Mouse (Mus musculus) heart, postnatal 0 days (tissue): ENCODE data around the gene Ank2. TPM values are rescaled to one million over a fixed set of nuclear protein-coding genes. Genes with fewer than 3 reads are reported as not detected.
A peak's percentile ranks its signal among the peaks of the same experiment; 100 is the strongest.

Experiments
- ATAC-seq: fragments of 200-750 bp; cut with Nextera tagmentation; 2 replicates; pipeline ENCODE4 v1.8.0; 2017; ENCODE audit warnings: low read depth, moderate number of reproducible peaks, moderate library complexity; ENCODE audit not compliant: insufficient read depth
- DNase-seq: peaks from one replicate; pipeline ENCODE4 v3.0.0-alpha.2; 2016; ENCODE audit warnings: low spot score
- H3K27ac ChIP-seq: fragments of 300-500 bp; sonication (generic); 2 replicates; pipeline ENCODE4 v1.5.1; 2014; ENCODE audit warnings: low read depth, mild to moderate bottlenecking
- H3K27me3 ChIP-seq: fragments of 300-500 bp; sonication (generic); 2 replicates; pipeline ENCODE4 v1.6.1; 2014; ENCODE audit warnings: low read length, mixed read lengths; ENCODE audit not compliant: control insufficient read depth, insufficient read depth
- H3K36me3 ChIP-seq: fragments of 300-500 bp; sonication (generic); replicated peaks from 2 replicates; pipeline ENCODE4 v1.6.1; 2014; ENCODE audit warnings: low read length, mixed read lengths; ENCODE audit not compliant: control insufficient read depth, insufficient read depth
- H3K4me1 ChIP-seq: fragments of 300-500 bp; sonication (generic); 2 replicates; pipeline ENCODE4 v1.6.1; 2014; ENCODE audit warnings: antibody characterized with exemption; ENCODE audit not compliant: control insufficient read depth, insufficient read depth
- H3K4me2 ChIP-seq: fragments of 300-500 bp; sonication (generic); 2 replicates; pipeline ENCODE4 v1.6.1; 2014; ENCODE audit warnings: low read depth, mild to moderate bottlenecking, low read length, moderate library complexity
- H3K4me3 ChIP-seq: fragments of 300-500 bp; sonication (generic); 2 replicates; pipeline ENCODE4 v1.5.1; 2014; ENCODE audit warnings: low read depth, low read length
- H3K9ac ChIP-seq: fragments of 300-500 bp; sonication (generic); replicated peaks from 2 replicates; pipeline ENCODE4 v1.6.1; 2014; ENCODE audit warnings: low read depth, low read length, mixed read lengths
- H3K9me3 ChIP-seq: fragments of 300-500 bp; sonication (generic); replicated peaks from 2 replicates; pipeline ENCODE4 v1.6.1; 2016; ENCODE audit warnings: low read length; ENCODE audit not compliant: control insufficient read depth
- CTCF ChIP-seq: IDR thresholded peaks from 2 replicates; pipeline ENCODE4 v1.5.1; 2016; ENCODE audit warnings: antibody characterized with exemption, control low read depth, low read depth
- EP300 ChIP-seq: IDR thresholded peaks from 2 replicates; pipeline ENCODE4 v1.6.1; 2016; ENCODE audit warnings: antibody characterized with exemption, low read depth
- whole genome bisulfite sequencing: fragments of 180-500 bp; shearing (Covaris S2); extraction: QIAGEN DNeasy Blood & Tissue Kit; methylation state at CpG from one replicate; pipeline ENCODE4 v1.1.7; 2014; 5-methylcytosine and 5-hydroxymethylcytosine counted together
- polyA plus RNA-seq: library from polyadenylated mRNA; unstranded; fragments of >200 nt; fragmentation: Nextera tagmentation; extraction: Ambion mirVana; gene quantifications from 2 replicates; pipeline ENCODE4 v1.2.1, GENCODE M21; 2015
- total RNA-seq: library from RNA; depleted of rRNA; stranded (reverse); fragments of >200 nt; gene quantifications from 2 replicates; pipeline ENCODE4 v1.2.3, GENCODE M21; 2014; ENCODE audit warnings: low replicate concordance

Gene Ank2
- total and polyA plus RNA-seq, 2 experiments from 2014 or later = 45.1 to 138 TPM

DNA sequence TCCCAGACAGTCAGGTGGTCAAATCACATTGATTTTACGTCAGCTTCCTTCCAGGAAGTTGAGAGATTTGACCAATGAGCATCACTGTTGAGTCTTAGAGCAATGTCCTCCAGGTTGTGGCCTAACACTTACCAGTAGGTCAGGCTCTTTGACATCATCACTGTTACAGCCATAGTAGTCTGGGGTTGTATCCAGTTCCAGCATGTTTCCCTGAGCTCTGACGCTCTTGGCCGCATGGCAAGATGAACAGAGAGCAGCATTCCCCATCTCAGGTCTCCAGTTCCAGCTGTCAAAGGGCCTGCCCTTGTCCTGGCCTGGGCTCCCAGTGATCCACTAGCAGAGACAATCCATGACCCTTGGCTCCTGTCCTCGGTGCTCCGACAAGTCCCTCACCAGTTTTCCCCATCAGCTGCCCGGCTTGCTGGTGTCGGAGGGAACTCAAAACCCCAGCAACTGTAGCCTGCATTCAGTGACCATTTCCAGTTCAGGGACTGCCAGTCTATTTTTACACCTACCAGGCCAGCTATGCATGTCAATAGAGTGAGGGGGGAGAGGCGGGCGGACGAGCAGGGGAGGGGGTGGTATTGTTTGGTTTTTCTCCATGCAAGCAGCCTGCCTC, 374.7 kb downstream of the Ank2 start:
- Histone ChIP-seq H3K4me1 (peaks cover 33% of the 10 kb centered on the region), H3K4me2 (peak overlapping the region; percentile 68), H3K27me3 (no peaks in the 10 kb centered on the region), H3K36me3 (no peaks in the 10 kb centered on the region), H3K9ac (0 out of 2 replicates have a peak overlapping the region, but pooled peaks have one; percentile 59), H3K4me3 (peak overlapping the region; percentile 44), H3K9me3 (no peaks in the 10 kb centered on the region), H3K27ac (peak overlapping the region; percentile 95)
- 28% methylated on average over 10 of the region's 10 CpGs for WGBS
- TF ChIP-seq EP300 = no peak
- no peak for TF ChIP-seq CTCF
- ATAC-seq (peak; percentile 85), DNase-seq (peak; percentile 67)

GRCm38 (mm10) chr3:127123376-127123775, 375.8 kb downstream of the Ank2 start:
- Histone ChIP-seq H3K27me3 (no peaks in the 10 kb centered on the region), H3K9ac (peak overlapping the region; percentile 59), H3K36me3 (no peaks in the 10 kb centered on the region), H3K4me1 (peaks cover 35% of the 10 kb centered on the region), H3K4me2 (peak overlapping the region; percentile 68), H3K9me3 (no peaks in the 10 kb centered on the region), H3K4me3 (peak overlapping the region; percentile 44), H3K27ac (peak overlapping the region; percentile 95)
- DNase-seq (peak; percentile 30), ATAC-seq (no peak; the same call in 1 of the 2 replicates)
- TF ChIP-seq CTCF (no peak), EP300 (no peak)
- WGBS = 11% methylated on average over 8 of the region's 8 CpGs

GRCm38 (mm10) chr3:127118777-127119176, 380.4 kb downstream of the Ank2 start:
- 83% methylated on average over 4 of the region's 4 CpGs for whole genome bisulfite sequencing

GRCm38 (mm10) chr3:127116226-127116625, 382.9 kb downstream of the Ank2 start:
- Histone ChIP-seq H3K9me3 (no peaks in the 10 kb centered on the region), H3K4me3 (no peak overlapping the region), H3K4me2 (no peak overlapping the region), H3K27ac (no peak overlapping the region), H3K9ac (no peak overlapping the region), H3K27me3 (no peaks in the 10 kb centered on the region), H3K36me3 (no peaks in the 10 kb centered on the region), H3K4me1 (peaks cover 8% of the 10 kb centered on the region)
- ATAC-seq (no peak), DNase-seq (no peak)
- WGBS = 57% methylated on average over 6 of the region's 6 CpGs
- no peak for TF ChIP-seq CTCF
- TF ChIP-seq EP300 = no peak

More at GRCm38 (mm10) chr3:127118777-127119176, 380.4 kb downstream of the Ank2 start:
- Histone ChIP-seq H3K9me3 (no peaks in the 10 kb centered on the region), H3K36me3 (no peaks in the 10 kb centered on the region), H3K4me1 (peaks cover 23% of the 10 kb centered on the region), H3K27me3 (no peaks in the 10 kb centered on the region), H3K27ac (no peak overlapping the region), H3K4me3 (no peak overlapping the region), H3K9ac (no peak overlapping the region), H3K4me2 (no peak overlapping the region)
- ATAC-seq (no peak), DNase-seq (no peak)
- TF ChIP-seq CTCF (no peak), EP300 (no peak)

GRCm38 (mm10) chr3:127113238-127113637, 385.9 kb downstream of the Ank2 start:
- ATAC-seq = no peak
- Histone ChIP-seq H3K4me2 (no peak overlapping the region), H3K4me3 (no peak overlapping the region), H3K27me3 (no peaks in the 10 kb centered on the region), H3K9ac (no peak overlapping the region), H3K9me3 (no peaks in the 10 kb centered on the region), H3K4me1 (peaks cover 5% of the 10 kb centered on the region), H3K36me3 (no peaks in the 10 kb centered on the region), H3K27ac (no peak overlapping the region)
- DNase-seq = no peak
- no peak for TF ChIP-seq CTCF
- no peak for TF ChIP-seq EP300
- 83% methylated on average over 7 of the region's 7 CpGs for WGBS

- no peak overlapping the region for H3K4me3 ChIP-seq
- no peak overlapping the region for H3K27ac ChIP-seq
- ATAC-seq = no peak
- H3K9ac ChIP-seq = no peak overlapping the region
- TF ChIP-seq EP300 (no peak), CTCF (no peak)
- no peaks in the 10 kb centered on the region for H3K27me3 ChIP-seq
- DNase-seq = no peak
- H3K4me2 ChIP-seq = no peak overlapping the region
- no peaks in the 10 kb centered on the region for H3K4me1 ChIP-seq
- WGBS = 83% methylated on average over 3 of the region's 3 CpGs
- H3K36me3 ChIP-seq = no peaks in the 10 kb centered on the region
- no peaks in the 10 kb centered on the region for H3K9me3 ChIP-seq
Measured at GRCm38 (mm10) chr3:127109413-127109812, 389.7 kb downstream of the Ank2 start.
